Mouse (Mus musculus): ENCODE results near the gene Pank2. TPM values are rescaled to one million over a fixed set of nuclear protein-coding genes. Genes with fewer than 3 reads are reported as not detected.
A peak's percentile ranks its signal among the peaks of the same experiment; 100 is the strongest.

Gene Pank2
- polyA plus RNA-seq, 1 experiment from 2014 or later, result 17.2 TPM

DNA sequence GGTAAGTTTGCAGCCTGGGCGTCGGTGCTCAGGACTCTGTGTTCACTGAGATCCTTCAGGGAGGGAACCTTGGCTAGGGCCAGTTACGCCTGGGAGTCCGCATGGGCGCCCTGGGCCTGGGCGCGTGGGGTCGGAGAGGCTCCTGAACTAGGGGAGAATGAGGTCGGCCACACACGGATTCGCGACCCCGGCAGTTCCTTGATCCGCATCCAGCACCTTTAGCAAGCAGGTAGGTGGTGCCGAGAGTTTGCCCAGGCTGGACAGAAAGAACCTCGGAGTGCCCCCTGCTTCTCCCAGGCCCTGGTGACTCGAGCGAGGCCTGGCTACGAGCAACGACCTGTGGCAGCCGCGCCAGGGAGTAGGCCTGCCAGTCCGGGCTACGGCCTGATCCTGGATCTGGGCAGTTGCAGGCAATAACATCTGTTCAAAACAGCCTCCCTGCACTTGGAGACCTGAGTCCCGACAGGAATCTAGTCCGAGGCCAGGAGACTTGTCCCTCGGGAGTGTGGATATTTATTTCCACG lies 28.1 kb upstream of the Pank2 start:
- peaks cover 27% of the 10 kb centered on the region for H3K4me1 ChIP-seq (ENCODE audit: insufficient read depth)
- 6% methylated on average over 28 of the region's 28 CpGs for WGBS (ENCODE audit: insufficient replicate concordance)
- no peak for DNase-seq

DNA sequence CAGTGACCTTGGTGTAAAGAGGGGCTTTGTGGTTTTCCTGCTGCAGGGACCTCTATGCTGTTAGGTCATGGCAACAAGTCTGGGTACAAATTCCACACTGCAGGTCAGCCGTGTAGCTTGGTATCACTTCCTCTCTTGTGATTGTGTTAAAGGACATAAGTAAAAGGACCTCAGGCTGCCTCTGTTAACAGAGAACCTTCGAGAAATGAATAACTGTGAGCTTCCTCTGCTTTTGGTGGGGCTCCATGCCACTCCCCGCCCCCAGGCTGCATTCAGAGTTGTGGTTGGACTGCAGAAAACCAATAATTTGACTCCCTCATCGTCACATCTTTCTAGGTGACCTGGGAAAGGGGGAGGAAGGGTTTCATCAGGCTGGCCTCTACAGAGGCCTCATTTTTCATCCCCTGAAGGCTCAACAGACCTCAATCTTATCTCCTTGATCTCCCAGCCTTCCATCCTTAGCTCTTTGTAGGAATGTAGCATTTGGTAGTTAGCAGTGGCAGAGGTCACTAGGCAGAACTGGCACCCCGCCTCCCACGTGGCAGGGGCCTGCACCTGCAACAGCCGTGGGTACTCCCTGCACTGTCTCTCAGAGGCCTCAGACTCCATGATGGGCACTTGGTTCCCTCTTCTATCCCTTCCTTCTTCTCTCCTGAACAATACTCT lies 27.2 kb upstream of the Pank2 start:
- no peaks in the 10 kb centered on the region for H3K27me3 ChIP-seq (ENCODE audit: insufficient read depth, low read length)
- H3K27ac ChIP-seq (ENCODE audit: low read depth), result peak overlapping the region; percentile 89
- H3K4me3 ChIP-seq (ENCODE audit: low read depth, low read length), result peak overlapping the region; percentile 59
- ATAC-seq (peak; percentile 28), DNase-seq (peak; percentile 74)
- TF ChIP-seq EP300 (IDR thresholded peaks at IDR 0.05; ENCODE audit: low read depth) (no peak), CTCF (IDR thresholded peaks at IDR 0.05; ENCODE audit: low read depth) (no peak)
- H3K4me2 ChIP-seq (ENCODE audit: low read depth, low read length), result peak overlapping the region; percentile 82
- WGBS (ENCODE audit: insufficient replicate concordance), result 29% methylated on average over 7 of the region's 7 CpGs
- peaks cover 33% of the 10 kb centered on the region for H3K4me1 ChIP-seq (ENCODE audit: insufficient read depth)
- peaks cover 4% of the 10 kb centered on the region for H3K36me3 ChIP-seq (replicated peaks; ENCODE audit: insufficient read depth, low read length)
- H3K9me3 ChIP-seq (ENCODE audit: low read length), result no peaks in the 10 kb centered on the region
- peak overlapping the region; percentile 80 for H3K9ac ChIP-seq (replicated peaks)

More for the DNA sequence above, 28.1 kb upstream of the Pank2 start:
- no peaks in the 10 kb centered on the region for H3K9me3 ChIP-seq (ENCODE audit: low read length)
- H3K4me2 ChIP-seq (ENCODE audit: low read depth, low read length), result peak overlapping the region; percentile 82
- peak overlapping the region; percentile 80 for H3K9ac ChIP-seq (replicated peaks)
- no peak for TF ChIP-seq EP300 (IDR thresholded peaks at IDR 0.05; ENCODE audit: low read depth)
- no peak for TF ChIP-seq CTCF (IDR thresholded peaks at IDR 0.05; ENCODE audit: low read depth)
- H3K4me3 ChIP-seq (ENCODE audit: low read depth, low read length), result peak overlapping the region; percentile 59
- peak; percentile 47 for ATAC-seq
- H3K27me3 ChIP-seq (ENCODE audit: insufficient read depth, low read length), result no peaks in the 10 kb centered on the region
- H3K27ac ChIP-seq (ENCODE audit: low read depth), result peak overlapping the region; percentile 89
- H3K36me3 ChIP-seq (replicated peaks; ENCODE audit: insufficient read depth, low read length), result no peaks in the 10 kb centered on the region; the same call in 1 of the 2 replicates

DNA sequence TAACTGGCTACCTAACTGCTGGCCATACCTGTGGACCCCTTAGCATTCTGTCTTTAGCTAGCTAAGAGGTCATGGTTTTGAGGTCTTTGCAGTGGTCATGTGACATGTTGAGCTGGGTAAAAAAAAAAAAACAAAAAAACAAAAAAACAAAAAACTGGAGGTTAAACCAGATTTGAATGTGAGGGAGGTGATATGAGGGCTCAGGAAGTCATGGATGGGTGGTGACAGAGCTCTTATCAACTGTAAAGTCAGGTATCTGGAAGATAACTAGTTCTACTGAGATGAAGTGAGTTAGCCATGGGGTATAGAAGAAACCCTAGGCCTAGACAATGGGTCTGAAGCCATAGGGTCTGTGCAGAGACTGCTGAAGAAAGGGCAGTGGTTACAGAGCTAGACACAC lies 20.1 kb upstream of the Pank2 start:
- DNase-seq (no peak), ATAC-seq (no peak)
- peaks cover 70% of the 10 kb centered on the region for H3K36me3 ChIP-seq (replicated peaks; ENCODE audit: insufficient read depth, low read length)
- H3K4me1 ChIP-seq (ENCODE audit: insufficient read depth), result peaks cover 10% of the 10 kb centered on the region; the same call in 1 of the 2 replicates
- H3K9ac ChIP-seq (replicated peaks), result no peak overlapping the region
- H3K4me3 ChIP-seq (ENCODE audit: low read depth, low read length), result no peak overlapping the region
- TF ChIP-seq CTCF (IDR thresholded peaks at IDR 0.05; ENCODE audit: low read depth), result no peak
- no peak for TF ChIP-seq EP300 (IDR thresholded peaks at IDR 0.05; ENCODE audit: low read depth)
- H3K27me3 ChIP-seq (ENCODE audit: insufficient read depth, low read length), result no peaks in the 10 kb centered on the region
- H3K27ac ChIP-seq (ENCODE audit: low read depth), result no peak overlapping the region
- no peak overlapping the region for H3K4me2 ChIP-seq (ENCODE audit: low read depth, low read length)
- no peaks in the 10 kb centered on the region for H3K9me3 ChIP-seq (ENCODE audit: low read length)

DNA sequence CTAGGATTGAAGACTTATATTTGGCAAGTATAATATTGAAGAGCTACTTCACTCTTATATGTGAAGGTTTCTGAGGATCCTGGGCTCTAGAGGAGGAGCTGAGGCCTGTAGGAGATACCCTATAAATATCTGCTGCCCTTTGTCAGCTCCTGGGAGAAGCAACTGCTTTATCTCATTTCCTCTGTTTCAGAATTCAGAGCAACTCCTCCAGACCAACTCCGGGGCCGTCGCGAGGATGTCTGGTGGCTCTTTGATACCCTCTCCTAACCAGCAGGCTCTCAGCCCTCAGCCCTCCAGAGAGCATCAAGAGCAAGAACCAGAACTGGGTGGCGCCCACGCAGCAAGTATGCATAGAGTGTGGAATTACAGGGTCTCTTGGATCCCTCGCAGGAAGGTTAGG lies 19.4 kb upstream of the Pank2 start:
- Histone ChIP-seq H3K36me3 (replicated peaks; ENCODE audit: insufficient read depth, low read length) (peaks cover 74% of the 10 kb centered on the region), H3K4me3 (ENCODE audit: low read depth, low read length) (no peak overlapping the region), H3K27ac (ENCODE audit: low read depth) (no peak overlapping the region), H3K4me1 (ENCODE audit: insufficient read depth) (peaks cover 10% of the 10 kb centered on the region; the same call in 1 of the 2 replicates), H3K4me2 (ENCODE audit: low read depth, low read length) (no peak overlapping the region), H3K27me3 (ENCODE audit: insufficient read depth, low read length) (no peaks in the 10 kb centered on the region), H3K9me3 (ENCODE audit: low read length) (no peaks in the 10 kb centered on the region), H3K9ac (replicated peaks) (no peak overlapping the region)
- TF ChIP-seq CTCF (IDR thresholded peaks at IDR 0.05; ENCODE audit: low read depth), result no peak
- no peak for TF ChIP-seq EP300 (IDR thresholded peaks at IDR 0.05; ENCODE audit: low read depth)
- WGBS (ENCODE audit: insufficient replicate concordance), result 45% methylated on average over 7 of the region's 7 CpGs
- ATAC-seq (no peak), DNase-seq (no peak)

DNA sequence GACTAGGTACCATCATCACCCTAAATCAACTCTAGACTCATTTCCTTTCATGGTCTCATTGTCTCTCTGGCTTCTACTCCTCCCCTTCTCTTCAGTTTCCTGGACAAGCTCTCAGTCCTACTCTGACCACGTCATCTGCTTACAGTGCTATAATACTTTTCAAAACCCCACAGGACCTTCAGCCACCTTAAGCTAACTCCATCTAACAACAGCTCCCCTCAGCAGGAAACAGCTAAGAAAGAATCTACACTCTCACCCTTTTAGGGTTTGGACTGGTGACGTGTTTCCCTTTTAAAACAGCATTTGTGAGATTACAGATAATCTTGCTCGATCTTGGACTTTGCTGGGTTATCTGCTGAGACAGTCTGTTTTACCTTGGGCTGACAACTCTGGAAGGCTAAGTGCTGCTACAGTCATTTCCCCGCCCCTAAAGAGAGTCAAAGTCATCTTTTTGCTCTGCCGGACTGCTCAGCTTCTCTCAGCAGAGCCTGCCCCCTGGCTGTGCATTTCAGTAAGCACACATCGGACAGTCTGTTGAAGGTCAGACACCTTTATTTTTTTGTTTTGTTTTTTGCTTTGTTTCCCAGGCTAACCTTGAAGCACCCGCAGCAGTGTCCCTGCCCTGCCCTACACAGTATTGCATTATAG lies 8.5 kb upstream of the Pank2 start:
- Histone ChIP-seq H3K4me2 (ENCODE audit: low read depth, low read length) (peak overlapping the region; percentile 22), H3K9ac (replicated peaks) (peak overlapping the region; percentile 14; the same call in 1 of the 2 replicates), H3K27me3 (ENCODE audit: insufficient read depth, low read length) (no peaks in the 10 kb centered on the region), H3K9me3 (ENCODE audit: low read length) (no peaks in the 10 kb centered on the region), H3K4me3 (ENCODE audit: low read depth, low read length) (no peak overlapping the region), H3K36me3 (replicated peaks; ENCODE audit: insufficient read depth, low read length) (0 out of 2 replicates have a peak, but pooled peaks cover 5% of the 10 kb centered on the region), H3K4me1 (ENCODE audit: insufficient read depth) (0 out of 2 replicates have a peak, but pooled peaks cover 6% of the 10 kb centered on the region), H3K27ac (ENCODE audit: low read depth) (peak overlapping the region; percentile 34; the same call in 1 of the 2 replicates)
- ATAC-seq (peak; percentile 94), DNase-seq (peak; percentile 80)
- TF ChIP-seq CTCF (IDR thresholded peaks at IDR 0.05; ENCODE audit: low read depth) (peak; percentile 95), EP300 (IDR thresholded peaks at IDR 0.05; ENCODE audit: low read depth) (peak; percentile 87)
- WGBS (ENCODE audit: insufficient replicate concordance), result 8% methylated on average over 7 of the region's 7 CpGs

DNA sequence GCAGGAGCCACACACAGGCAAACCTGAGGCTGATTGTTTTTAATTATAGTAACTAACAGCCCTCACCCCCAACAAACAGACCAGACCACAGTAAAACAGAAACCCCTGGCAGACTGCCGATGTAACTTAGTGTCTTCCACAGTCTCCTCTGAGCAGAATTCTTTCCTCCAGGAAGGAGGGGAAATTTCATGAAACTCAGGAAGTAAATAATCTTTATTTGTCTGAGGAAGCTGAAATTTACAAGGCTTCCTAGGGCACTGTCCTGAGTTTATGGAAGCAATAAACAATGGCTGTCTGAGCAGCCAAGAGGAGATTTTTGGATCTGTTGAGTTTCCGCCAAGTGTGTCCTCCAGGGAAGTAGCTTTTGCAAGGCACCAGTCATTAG lies 8.0 kb upstream of the Pank2 start:
- peak overlapping the region; percentile 22 for H3K4me2 ChIP-seq (ENCODE audit: low read depth, low read length)
- peak overlapping the region; percentile 34; the same call in 1 of the 2 replicates for H3K27ac ChIP-seq (ENCODE audit: low read depth)
- 0 out of 2 replicates have a peak, but pooled peaks cover 6% of the 10 kb centered on the region for H3K4me1 ChIP-seq (ENCODE audit: insufficient read depth)
- peak; percentile 3; the same call in 1 of the 2 replicates for ATAC-seq
- 53% methylated on average over 2 of the region's 2 CpGs for WGBS (ENCODE audit: insufficient replicate concordance)
- no peak for DNase-seq
- H3K36me3 ChIP-seq (replicated peaks; ENCODE audit: insufficient read depth, low read length), result 0 out of 2 replicates have a peak, but pooled peaks cover 2% of the 10 kb centered on the region
- no peaks in the 10 kb centered on the region for H3K9me3 ChIP-seq (ENCODE audit: low read length)
- H3K4me3 ChIP-seq (ENCODE audit: low read depth, low read length), result no peak overlapping the region
- H3K27me3 ChIP-seq (ENCODE audit: insufficient read depth, low read length), result no peaks in the 10 kb centered on the region
- H3K9ac ChIP-seq (replicated peaks), result peak overlapping the region; percentile 14; the same call in 1 of the 2 replicates
- TF ChIP-seq EP300 (IDR thresholded peaks at IDR 0.05; ENCODE audit: low read depth), result no peak
- no peak for TF ChIP-seq CTCF (IDR thresholded peaks at IDR 0.05; ENCODE audit: low read depth)

Data from liver, postnatal 0 days (tissue).